Mouse (Mus musculus): ENCODE measurements around the gene Armh2. TPM values are rescaled to one million over a fixed set of nuclear protein-coding genes. Genes with fewer than 3 reads are reported as not detected.

The Armh2 gene
- total RNA-seq, 1 experiment = not detected

DNA sequence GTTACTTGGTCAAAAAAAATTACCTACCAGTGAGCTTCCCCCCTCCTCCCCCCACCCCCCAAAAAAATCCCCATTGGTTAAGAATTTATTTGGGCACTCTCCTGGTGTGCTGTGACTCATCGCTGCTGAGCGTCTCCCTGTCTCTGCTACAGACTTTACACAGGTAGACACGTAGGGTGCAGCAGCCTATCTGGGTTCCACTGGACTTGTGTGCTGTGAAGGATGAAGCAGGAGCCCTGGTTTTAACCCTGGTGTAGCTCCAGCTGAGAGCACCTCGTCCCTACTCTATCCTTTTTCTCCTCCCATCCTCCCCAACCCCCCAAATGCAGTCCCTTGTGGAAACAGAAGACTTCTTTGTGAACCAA is 16.7 kb upstream of the Armh2 start:
- Histone ChIP-seq H3K36me3 (ENCODE audit: control insufficient read depth, insufficient read depth, low read length, poor library complexity, severe bottlenecking) (no peaks in the 10 kb centered on the region), H3K4me1 (ENCODE audit: control insufficient read depth in 2 of 2, insufficient read depth in 2 of 2, low read length in 2 of 2, poor library complexity in 1 of 2) (peaks cover 0 to 4% of the 10 kb centered on the region in 2 experiments; a peak in 1 of 4 replicates), H3K9me3 (ENCODE audit: control insufficient read depth, insufficient read depth, low read depth, low read length) (no peaks in the 10 kb centered on the region), H3K27ac (ENCODE audit: insufficient read depth, low read depth, low read length, poor library complexity, severe bottlenecking) (no peak overlapping the region), H3K9ac (ENCODE audit: insufficient read depth, low read depth, low read length, poor library complexity, severe bottlenecking) (no peak overlapping the region), H3K4me3 (ENCODE audit: insufficient read depth in 1 of 2, low read depth in 1 of 2, low read length in 2 of 2, poor library complexity in 1 of 2, severe bottlenecking in 1 of 2) (no peak overlapping the region)
- no peak for TF ChIP-seq CHD2 (IDR thresholded peaks at IDR 0.05; ENCODE audit: low read depth, low read length)
- TF ChIP-seq HCFC1 (IDR thresholded peaks at IDR 0.05; ENCODE audit: borderline replicate concordance, insufficient read depth, low read length) = no peak
- TF ChIP-seq ZC3H11A (IDR thresholded peaks at IDR 0.05; ENCODE audit: borderline replicate concordance, low read depth, low read length) = no peak
- TF ChIP-seq ZNF384 (IDR thresholded peaks at IDR 0.05; ENCODE audit: low read depth, low read length) = no peak
- TF ChIP-seq MAFK (IDR thresholded peaks at IDR 0.05; ENCODE audit: insufficient read depth, low read depth, low read length) = no peak
- in situ Hi-C loops (cut with MboI; ENCODE audit: low sequenced_read_pairs in 2 of 2, unreplicated experiment in 2 of 2) = no loop called here
- no peak for DNase-seq (ENCODE audit: low read depth, low spot score)

DNA sequence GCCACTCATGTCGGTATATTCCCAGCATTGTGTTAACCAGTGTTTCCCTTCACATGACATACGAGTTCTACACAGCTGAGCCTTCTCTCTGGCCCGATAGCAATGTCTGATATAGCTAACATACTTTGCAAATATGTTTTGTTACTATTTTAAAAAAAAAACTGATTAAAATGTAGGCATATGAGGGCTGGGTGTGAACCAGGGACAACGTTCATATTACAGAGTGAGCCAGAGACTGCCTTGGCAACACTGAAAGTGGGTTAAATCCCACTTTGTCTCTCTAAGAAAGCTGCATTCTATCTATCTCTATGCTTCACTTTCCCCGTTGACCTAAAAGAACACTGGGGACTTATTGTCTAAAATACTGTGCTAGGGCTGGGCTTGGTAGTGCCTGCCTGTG is 11.9 kb upstream of the Armh2 start:
- no peaks in the 10 kb centered on the region for H3K36me3 ChIP-seq (ENCODE audit: control insufficient read depth, insufficient read depth, low read length, poor library complexity, severe bottlenecking)
- no peaks in the 10 kb centered on the region for H3K4me1 ChIP-seq (ENCODE audit: control insufficient read depth in 2 of 2, insufficient read depth in 2 of 2, low read length in 2 of 2, poor library complexity in 1 of 2)
- H3K9me3 ChIP-seq (ENCODE audit: control insufficient read depth, insufficient read depth, low read depth, low read length) = no peaks in the 10 kb centered on the region
- H3K9ac ChIP-seq (ENCODE audit: insufficient read depth, low read depth, low read length, poor library complexity, severe bottlenecking) = no peak overlapping the region
- in situ Hi-C loops (cut with MboI; ENCODE audit: low sequenced_read_pairs in 2 of 2, unreplicated experiment in 2 of 2) = no loop called here
- no peak for TF ChIP-seq ZC3H11A (IDR thresholded peaks at IDR 0.05; ENCODE audit: borderline replicate concordance, low read depth, low read length)
- TF ChIP-seq CHD2 (IDR thresholded peaks at IDR 0.05; ENCODE audit: low read depth, low read length) = no peak
- no peak for TF ChIP-seq MAFK (IDR thresholded peaks at IDR 0.05; ENCODE audit: insufficient read depth, low read depth, low read length)
- no peak for TF ChIP-seq ZNF384 (IDR thresholded peaks at IDR 0.05; ENCODE audit: low read depth, low read length)
- no peak for TF ChIP-seq HCFC1 (IDR thresholded peaks at IDR 0.05; ENCODE audit: borderline replicate concordance, insufficient read depth, low read length)
- H3K27ac ChIP-seq (ENCODE audit: insufficient read depth, low read depth, low read length, poor library complexity, severe bottlenecking) = no peak overlapping the region
- H3K4me3 ChIP-seq (ENCODE audit: insufficient read depth in 1 of 2, low read depth in 1 of 2, low read length in 2 of 2, poor library complexity in 1 of 2, severe bottlenecking in 1 of 2) = no peak overlapping the region
- no peak for DNase-seq (ENCODE audit: low read depth, low spot score)

DNA sequence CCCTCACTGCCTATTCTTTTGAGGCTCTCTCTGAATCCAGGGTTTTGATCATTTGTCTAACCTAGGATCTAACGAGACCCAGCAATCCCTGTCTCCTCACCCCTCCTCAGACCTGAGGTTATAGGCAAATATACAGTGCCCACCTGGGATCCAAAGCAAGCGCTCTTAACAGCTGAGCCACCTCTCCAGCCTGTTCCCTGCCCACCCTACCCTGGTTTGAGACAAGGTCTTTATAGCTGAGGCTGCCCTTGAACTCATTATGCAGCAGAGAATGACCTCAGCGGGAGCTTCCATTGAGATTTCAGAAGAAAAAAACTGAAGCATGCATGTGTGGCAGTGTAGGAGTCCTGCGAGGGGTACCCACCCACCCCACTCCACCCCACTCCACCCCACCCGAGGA is 6.5 kb upstream of the Armh2 start:
- Histone ChIP-seq H3K4me1 (ENCODE audit: control insufficient read depth in 2 of 2, insufficient read depth in 2 of 2, low read length in 2 of 2, poor library complexity in 1 of 2) (no peaks in the 10 kb centered on the region), H3K36me3 (ENCODE audit: control insufficient read depth, insufficient read depth, low read length, poor library complexity, severe bottlenecking) (no peaks in the 10 kb centered on the region), H3K9me3 (ENCODE audit: control insufficient read depth, insufficient read depth, low read depth, low read length) (no peaks in the 10 kb centered on the region), H3K4me3 (ENCODE audit: insufficient read depth in 1 of 2, low read depth in 1 of 2, low read length in 2 of 2, poor library complexity in 1 of 2, severe bottlenecking in 1 of 2) (no peak overlapping the region), H3K27ac (ENCODE audit: insufficient read depth, low read depth, low read length, poor library complexity, severe bottlenecking) (no peak overlapping the region), H3K9ac (ENCODE audit: insufficient read depth, low read depth, low read length, poor library complexity, severe bottlenecking) (no peak overlapping the region)
- TF ChIP-seq ZNF384 (IDR thresholded peaks at IDR 0.05; ENCODE audit: low read depth, low read length) = no peak
- no peak for TF ChIP-seq MAFK (IDR thresholded peaks at IDR 0.05; ENCODE audit: insufficient read depth, low read depth, low read length)
- TF ChIP-seq CHD2 (IDR thresholded peaks at IDR 0.05; ENCODE audit: low read depth, low read length) = no peak
- no peak for TF ChIP-seq HCFC1 (IDR thresholded peaks at IDR 0.05; ENCODE audit: borderline replicate concordance, insufficient read depth, low read length)
- no peak for TF ChIP-seq ZC3H11A (IDR thresholded peaks at IDR 0.05; ENCODE audit: borderline replicate concordance, low read depth, low read length)
- in situ Hi-C loops (cut with MboI; ENCODE audit: low sequenced_read_pairs in 2 of 2, unreplicated experiment in 2 of 2) = no loop called here
- DNase-seq (ENCODE audit: low read depth, low spot score) = no peak

DNA sequence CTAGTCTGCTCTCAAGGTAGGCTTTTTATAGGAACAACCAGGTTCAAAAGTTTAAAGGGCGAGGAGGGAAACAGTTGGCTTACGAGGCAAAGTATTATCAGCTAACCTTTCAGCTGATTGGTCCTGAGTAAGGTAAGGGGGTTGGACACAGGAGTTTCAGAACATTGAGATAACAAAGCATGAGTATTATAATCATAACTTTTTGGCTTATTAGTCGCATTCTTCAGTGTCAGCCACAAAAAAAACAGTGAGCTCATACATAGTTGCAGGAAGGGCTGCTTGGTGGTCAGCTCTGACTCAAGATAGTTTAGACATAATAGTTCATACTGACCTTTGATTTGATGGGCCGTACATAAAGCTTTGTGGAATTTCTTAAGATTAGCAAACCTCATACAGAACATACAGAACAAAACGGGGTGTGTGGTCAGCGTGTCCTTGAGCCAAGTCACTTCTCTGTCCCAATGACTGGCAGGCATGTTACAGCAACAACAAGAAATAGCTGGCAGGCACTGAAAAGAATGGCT is 5.4 kb upstream of the Armh2 start:
- H3K9ac ChIP-seq (ENCODE audit: insufficient read depth, low read depth, low read length, poor library complexity, severe bottlenecking) = no peak overlapping the region
- in situ Hi-C loops (cut with MboI; ENCODE audit: low sequenced_read_pairs in 2 of 2, unreplicated experiment in 2 of 2) = no loop called here
- no peak for DNase-seq (ENCODE audit: low read depth, low spot score)
- H3K36me3 ChIP-seq (ENCODE audit: control insufficient read depth, insufficient read depth, low read length, poor library complexity, severe bottlenecking) = no peaks in the 10 kb centered on the region
- TF ChIP-seq HCFC1 (IDR thresholded peaks at IDR 0.05; ENCODE audit: borderline replicate concordance, insufficient read depth, low read length) (no peak), MAFK (IDR thresholded peaks at IDR 0.05; ENCODE audit: insufficient read depth, low read depth, low read length) (no peak)
- no peak overlapping the region for H3K4me3 ChIP-seq (ENCODE audit: insufficient read depth in 1 of 2, low read depth in 1 of 2, low read length in 2 of 2, poor library complexity in 1 of 2, severe bottlenecking in 1 of 2)
- H3K4me1 ChIP-seq (ENCODE audit: control insufficient read depth in 2 of 2, insufficient read depth in 2 of 2, low read length in 2 of 2, poor library complexity in 1 of 2) = no peaks in the 10 kb centered on the region
- no peak overlapping the region for H3K27ac ChIP-seq (ENCODE audit: insufficient read depth, low read depth, low read length, poor library complexity, severe bottlenecking)
- H3K9me3 ChIP-seq (ENCODE audit: control insufficient read depth, insufficient read depth, low read depth, low read length) = no peaks in the 10 kb centered on the region

GRCm38 (mm10) chr13:24747823-24748222 is 6.8 kb downstream of the Armh2 start:
- no peak overlapping the region for H3K27ac ChIP-seq (ENCODE audit: insufficient read depth, low read depth, low read length, poor library complexity, severe bottlenecking)
- H3K9ac ChIP-seq (ENCODE audit: insufficient read depth, low read depth, low read length, poor library complexity, severe bottlenecking) = no peak overlapping the region
- peaks cover 28% of the 10 kb centered on the region for H3K36me3 ChIP-seq (ENCODE audit: control insufficient read depth, insufficient read depth, low read length, poor library complexity, severe bottlenecking)
- no peaks in the 10 kb centered on the region for H3K9me3 ChIP-seq (ENCODE audit: control insufficient read depth, insufficient read depth, low read depth, low read length)
- DNase-seq (ENCODE audit: low read depth, low spot score) = no peak
- H3K4me1 ChIP-seq (ENCODE audit: control insufficient read depth in 2 of 2, insufficient read depth in 2 of 2, low read length in 2 of 2, poor library complexity in 1 of 2) = no peaks in the 10 kb centered on the region
- H3K4me3 ChIP-seq (ENCODE audit: insufficient read depth in 1 of 2, low read depth in 1 of 2, low read length in 2 of 2, poor library complexity in 1 of 2, severe bottlenecking in 1 of 2) = no peak overlapping the region
- in situ Hi-C loops (cut with MboI; ENCODE audit: low sequenced_read_pairs in 2 of 2, unreplicated experiment in 2 of 2) = no loop called here
- TF ChIP-seq ZC3H11A (IDR thresholded peaks at IDR 0.05; ENCODE audit: borderline replicate concordance, low read depth, low read length) = no peak
- no peak for TF ChIP-seq HCFC1 (IDR thresholded peaks at IDR 0.05; ENCODE audit: borderline replicate concordance, insufficient read depth, low read length)
- TF ChIP-seq CHD2 (IDR thresholded peaks at IDR 0.05; ENCODE audit: low read depth, low read length) = no peak
- TF ChIP-seq ZNF384 (IDR thresholded peaks at IDR 0.05; ENCODE audit: low read depth, low read length) = no peak
- no peak for TF ChIP-seq MAFK (IDR thresholded peaks at IDR 0.05; ENCODE audit: insufficient read depth, low read depth, low read length)
